Mouse (Mus musculus): ENCODE measurements around the gene Gm38655. TPM values are rescaled to one million over a fixed set of nuclear protein-coding genes. Genes with fewer than 3 reads are reported as not detected.
A peak's percentile ranks its signal among the peaks of the same experiment; 100 is the strongest.

Gm38655 gene
- total and polyA plus RNA-seq, 3 experiments = not detected

GRCm38 (mm10) chr17:25133275-25133698 lies 42.0 kb downstream of the Gm38655 start, which contains the start of gene Clcn7 (continued):
- peak; percentile 46; the same call in 1 of the 2 replicates for TF ChIP-seq ETS1 (conservative IDR thresholded peaks at IDR 0.05; ENCODE audit: low read depth, low read length)
- peak; percentile 75 for TF ChIP-seq ELF1 (IDR thresholded peaks at IDR 0.05; ENCODE audit: low read depth, low read length)
- TF ChIP-seq TCF12 (IDR thresholded peaks at IDR 0.05; ENCODE audit: low read depth, low read length) = peak; percentile 54

- DNase-seq (ENCODE audit: extremely low read depth) = peak; percentile 13
- Histone ChIP-seq H3K36me3 (replicated peaks in 1 of 2; ENCODE audit: control insufficient read depth in 1 of 2, insufficient read depth in 1 of 2, low read length in 1 of 2) (peaks cover 0 to 3% of the 10 kb centered on the region in 2 experiments), H3K9me3 (replicated peaks; ENCODE audit: low read length) (no peaks in the 10 kb centered on the region), H3K27me3 (replicated peaks) (peaks cover 30% of the 10 kb centered on the region), H3K4me3 (replicated peaks in 1 of 3; ENCODE audit: low read depth in 2 of 3, low read length in 2 of 3, poor library complexity in 1 of 3) (no peak overlapping the region), H3K4me1 (ENCODE audit: control insufficient read depth in 1 of 2, insufficient read depth in 2 of 2) (peaks cover 10 to 14% of the 10 kb centered on the region in 2 experiments), H3K27ac (ENCODE audit: insufficient read depth, low read depth) (no peak overlapping the region), H3K4me2 (ENCODE audit: insufficient read depth, low read depth, poor library complexity, severe bottlenecking) (no peak overlapping the region), H3K79me2 (replicated peaks; ENCODE audit: control insufficient read depth, extremely low read depth, insufficient read depth, poor library complexity, severe bottlenecking) (peaks cover 6% of the 10 kb centered on the region; the same call in 1 of the 2 replicates), H3K9ac (ENCODE audit: insufficient read depth, low read depth) (no peak overlapping the region)
- TF ChIP-seq CTCF (conservative IDR thresholded peaks at IDR 0.05 in 1 of 2, IDR thresholded peaks at IDR 0.05 in 1 of 2; ENCODE audit: low read depth in 2 of 2, low read length in 2 of 2) (peak; percentile 5 to 52; a peak in 2 of 4 replicates), ELF1 (IDR thresholded peaks at IDR 0.05; ENCODE audit: low read depth, low read length) (no peak), RAD21 (IDR thresholded peaks at IDR 0.05; ENCODE audit: low read depth, low read length) (peak; percentile 20), ZNF384 (IDR thresholded peaks at IDR 0.05; ENCODE audit: low read depth, low read length) (peak; percentile 67)
- dilution Hi-C loops (cut with MboI; ENCODE audit: extremely low pct_ligation_motif_present, extremely low pct_unique_long_range_greater_than_20kb, low sequenced_read_pairs) = no loop called here
- in situ Hi-C loops (cut with MboI; ENCODE audit: low pct_ligation_motif_present, low pct_unique_long_range_greater_than_20kb, low sequenced_read_pairs) = no loop called here
These were observed 45.2 kb downstream of the Gm38655 start for GRCm38 (mm10) chr17:25130060-25130459.

- in situ Hi-C loops (cut with MboI; ENCODE audit: low pct_ligation_motif_present, low pct_unique_long_range_greater_than_20kb, low sequenced_read_pairs) = no loop called here
- H3K9ac ChIP-seq (ENCODE audit: insufficient read depth, low read depth) = no peak overlapping the region
- dilution Hi-C loops (cut with MboI; ENCODE audit: extremely low pct_ligation_motif_present, extremely low pct_unique_long_range_greater_than_20kb, low sequenced_read_pairs) = no loop called here
- H3K4me1 ChIP-seq (ENCODE audit: control insufficient read depth in 1 of 2, insufficient read depth in 2 of 2) = peaks cover under 1 to 3% of the 10 kb centered on the region in 2 experiments; a peak in 2 of 4 replicates
- no peak for TF ChIP-seq KAT2A (IDR thresholded peaks at IDR 0.05; ENCODE audit: insufficient replicate concordance, low read length)
- TF ChIP-seq ZKSCAN1 (IDR thresholded peaks at IDR 0.05; ENCODE audit: borderline replicate concordance, low read depth, low read length) = no peak
- no peak for TF ChIP-seq CTCF (conservative IDR thresholded peaks at IDR 0.05 in 1 of 2, IDR thresholded peaks at IDR 0.05 in 1 of 2; ENCODE audit: low read depth in 2 of 2, low read length in 2 of 2)
- no peak for TF ChIP-seq MEF2A (IDR thresholded peaks at IDR 0.05; ENCODE audit: borderline replicate concordance, low read depth, low read length)
- no peak for TF ChIP-seq EP300 (IDR thresholded peaks at IDR 0.05; ENCODE audit: low read length)
- TF ChIP-seq MXI1 (IDR thresholded peaks at IDR 0.05; ENCODE audit: low read depth, low read length) = no peak
- TF ChIP-seq RCOR1 (conservative IDR thresholded peaks at IDR 0.05; ENCODE audit: low read depth, low read length) = no peak
- TF ChIP-seq MAX (IDR thresholded peaks at IDR 0.05; ENCODE audit: low read length) = no peak
- TF ChIP-seq SMC3 (IDR thresholded peaks at IDR 0.05; ENCODE audit: low read depth, low read length) = no peak
- no peak for TF ChIP-seq CHD1 (IDR thresholded peaks at IDR 0.05; ENCODE audit: low read depth, low read length)
- no peak for TF ChIP-seq ZNF384 (IDR thresholded peaks at IDR 0.05; ENCODE audit: low read depth, low read length)
- no peak for TF ChIP-seq ZC3H11A (IDR thresholded peaks at IDR 0.05; ENCODE audit: low read depth, low read length)
- no peak for TF ChIP-seq POLR2A (IDR thresholded peaks at IDR 0.05; ENCODE audit: low read depth, low read length)
- TF ChIP-seq GABPA (IDR thresholded peaks at IDR 0.05; ENCODE audit: insufficient replicate concordance, low read depth, low read length) = no peak
- TF ChIP-seq ETS1 (conservative IDR thresholded peaks at IDR 0.05; ENCODE audit: low read depth, low read length) = no peak
- H3K4me2 ChIP-seq (ENCODE audit: insufficient read depth, low read depth, poor library complexity, severe bottlenecking) = no peak overlapping the region
- H3K27ac ChIP-seq (ENCODE audit: insufficient read depth, low read depth) = no peak overlapping the region
- H3K36me3 ChIP-seq (replicated peaks in 1 of 2; ENCODE audit: control insufficient read depth in 1 of 2, insufficient read depth in 1 of 2, low read length in 1 of 2) = no peaks in the 10 kb centered on the region
- H3K27me3 ChIP-seq (replicated peaks) = peaks cover 52% of the 10 kb centered on the region
- no peaks in the 10 kb centered on the region for H3K9me3 ChIP-seq (replicated peaks; ENCODE audit: low read length)
- no peak overlapping the region for H3K4me3 ChIP-seq (replicated peaks in 1 of 3; ENCODE audit: low read depth in 2 of 3, low read length in 2 of 3, poor library complexity in 1 of 3)
- no peaks in the 10 kb centered on the region for H3K79me2 ChIP-seq (replicated peaks; ENCODE audit: control insufficient read depth, extremely low read depth, insufficient read depth, poor library complexity, severe bottlenecking)
- DNase-seq (ENCODE audit: extremely low read depth) = no peak
These were observed 47.6 kb downstream of the Gm38655 start for GRCm38 (mm10) chr17:25127681-25128080.

Measured in CH12.LX (cell line).